Mouse (Mus musculus): ENCODE measurements around the gene Ccl17.
"Not testable (repeated sequence)": the region's sequence is repeated elsewhere in the genome, so short reads cannot be mapped to it uniquely, and the experiment has no call there.

Ccl17 gene

GRCm38 (mm10) chr8:94822637-94823560, 12.6 kb downstream of the Ccl17 start:
- in situ Hi-C loops (cut with MboI, MseI), result loop anchor here (5.0 to 25.0 kb wide), 3 partner anchors 84 to 1464 kb away; no protein-coding TSS in a partner anchor

- in situ Hi-C loops (cut with MboI, MseI), result no loop called here
Observed at GRCm38 (mm10) chr8:94825170-94825569, 14.9 kb downstream of the Ccl17 start.

DNA sequence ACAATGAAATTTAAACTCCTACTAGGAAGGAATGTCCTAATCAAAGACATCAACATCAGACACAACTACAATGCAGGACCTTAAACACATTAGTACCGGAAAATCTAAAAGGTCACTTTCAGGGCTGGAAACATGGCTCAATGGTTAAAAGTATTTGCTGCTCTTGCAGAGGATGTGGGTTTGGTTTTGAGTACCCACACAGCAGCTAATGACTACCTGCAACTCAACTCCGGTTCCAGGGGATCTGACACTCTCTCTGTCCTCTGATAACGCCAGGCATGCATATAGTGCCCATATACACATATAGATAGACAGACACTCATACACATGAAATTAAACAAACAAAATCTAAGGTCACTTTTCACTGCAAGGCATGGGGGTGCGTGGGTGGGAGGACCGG, 16.0 kb downstream of the Ccl17 start:
- in situ Hi-C loops (cut with MboI, MseI), result no loop called here

- in situ Hi-C loops (cut with MboI, MseI), result no loop called here
Observed at GRCm38 (mm10) chr8:94828284-94828683, 18.0 kb downstream of the Ccl17 start.

GRCm38 (mm10) chr8:94833901-94834405, 23.7 kb downstream of the Ccl17 start:
- in situ Hi-C loops (cut with MboI, MseI), result not testable (repeated sequence)

GRCm38 (mm10) chr8:94835751-94836150, 25.5 kb downstream of the Ccl17 start:
- in situ Hi-C loops (cut with MboI, MseI), result not testable (repeated sequence)

- in situ Hi-C loops (cut with MboI, MseI), result no loop called here
Observed at GRCm38 (mm10) chr8:94836456-94837240, 26.4 kb downstream of the Ccl17 start.

GRCm38 (mm10) chr8:94837662-94838574, 27.7 kb downstream of the Ccl17 start, which contains the start of the genes Coq9 and Ciapin1:
TSS of gene Coq9 (plus strand) at chr8:94838321.
TSS of gene Ciapin1 (minus strand) at chr8:94838358.
- in situ Hi-C loops (cut with MboI, MseI), result no loop called here

- in situ Hi-C loops (cut with MboI, MseI), result no loop called here
Observed at GRCm38 (mm10) chr8:94838600-94838999, 28.3 kb downstream of the Ccl17 start.

GRCm38 (mm10) chr8:94841183-94841582, 30.9 kb downstream of the Ccl17 start:
- in situ Hi-C loops (cut with MboI, MseI), result no loop called here

DNA sequence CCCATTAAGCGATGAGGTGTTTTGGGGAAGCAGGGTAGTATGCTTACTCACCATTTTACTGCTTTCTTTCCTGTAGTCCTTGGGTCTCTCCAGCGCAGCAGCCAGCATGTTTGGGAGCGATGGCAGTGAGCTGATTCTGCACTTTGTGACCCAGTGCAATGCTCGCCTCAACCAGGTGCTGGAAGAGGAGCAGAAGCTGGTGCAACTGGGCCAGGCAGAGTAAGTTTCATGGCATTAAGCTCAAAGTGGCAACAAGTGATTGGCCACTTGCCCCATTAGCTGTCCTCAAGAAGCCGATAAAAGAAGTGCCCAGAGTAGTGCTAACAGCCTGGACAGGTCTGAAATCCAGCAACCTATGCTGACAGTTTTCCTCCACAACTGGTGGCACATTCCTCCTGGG, 39.8 kb downstream of the Ccl17 start:
- in situ Hi-C loops (cut with MboI, MseI), result no loop called here

GRCm38 (mm10) chr8:94854761-94855160, 44.5 kb downstream of the Ccl17 start:
- in situ Hi-C loops (cut with MboI, MseI), result not testable (repeated sequence)

DNA sequence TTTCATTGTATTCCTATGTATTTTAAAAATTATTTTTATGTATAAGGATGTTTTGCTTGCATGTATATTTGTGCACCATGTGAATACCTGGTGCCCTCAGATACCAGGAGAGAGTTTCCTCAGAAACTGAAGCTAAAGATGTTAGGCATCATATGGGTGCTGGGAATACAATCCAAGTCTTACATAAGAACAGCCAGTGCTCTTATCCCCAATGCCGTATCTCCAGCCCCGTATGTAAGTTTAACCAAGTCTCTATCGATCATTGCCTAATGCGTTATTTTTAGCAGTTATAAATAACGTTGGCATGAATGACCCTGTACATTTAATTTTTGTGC, 46.7 kb downstream of the Ccl17 start:
- in situ Hi-C loops (cut with MboI, MseI), result no loop called here

DNA sequence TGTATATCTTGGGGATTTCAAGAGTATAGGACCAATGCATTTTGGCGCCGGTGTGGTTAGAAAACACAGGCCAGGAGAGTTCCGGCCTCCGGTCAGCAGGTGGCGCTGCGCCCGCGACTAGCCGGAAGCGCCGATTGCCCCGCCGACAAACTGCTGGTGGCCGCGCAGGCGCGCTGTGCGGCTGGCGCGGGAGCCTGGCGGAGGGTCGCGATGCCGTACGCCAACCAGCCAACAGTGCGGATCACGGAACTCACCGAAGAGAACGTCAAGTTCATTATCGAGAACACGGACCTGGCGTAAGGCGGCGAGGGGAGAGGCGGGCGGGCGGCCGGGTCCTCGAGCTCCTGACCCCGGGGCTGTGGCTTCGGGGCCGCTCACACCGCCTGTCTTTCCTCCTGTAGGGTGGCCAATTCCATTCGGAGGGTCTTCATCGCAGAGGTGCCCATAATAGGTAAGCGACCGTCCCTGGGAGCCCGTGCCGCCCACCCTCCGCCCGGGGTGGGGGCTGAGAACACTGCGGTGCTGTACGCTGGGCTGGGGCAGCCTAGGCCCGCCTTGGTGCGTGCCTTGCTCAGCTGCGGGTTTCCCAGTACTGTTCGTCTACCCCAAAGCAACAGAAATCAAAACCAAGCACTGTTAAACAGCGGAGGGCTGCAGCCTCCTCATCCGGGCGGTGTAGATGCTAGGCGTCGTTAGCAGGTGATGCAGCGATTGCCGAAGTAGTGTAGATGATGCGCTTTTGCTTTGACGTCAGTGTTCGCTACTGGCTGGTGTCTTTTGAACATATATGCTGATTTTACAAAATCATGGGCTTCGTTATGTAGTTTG, 47.3 kb downstream of the Ccl17 start, which contains the start of gene Polr2c:
Gene Polr2c (plus strand): TSS at position 105 of the 828 bp plus-strand sequence.
- in situ Hi-C loops (cut with MboI, MseI), result no loop called here

DNA sequence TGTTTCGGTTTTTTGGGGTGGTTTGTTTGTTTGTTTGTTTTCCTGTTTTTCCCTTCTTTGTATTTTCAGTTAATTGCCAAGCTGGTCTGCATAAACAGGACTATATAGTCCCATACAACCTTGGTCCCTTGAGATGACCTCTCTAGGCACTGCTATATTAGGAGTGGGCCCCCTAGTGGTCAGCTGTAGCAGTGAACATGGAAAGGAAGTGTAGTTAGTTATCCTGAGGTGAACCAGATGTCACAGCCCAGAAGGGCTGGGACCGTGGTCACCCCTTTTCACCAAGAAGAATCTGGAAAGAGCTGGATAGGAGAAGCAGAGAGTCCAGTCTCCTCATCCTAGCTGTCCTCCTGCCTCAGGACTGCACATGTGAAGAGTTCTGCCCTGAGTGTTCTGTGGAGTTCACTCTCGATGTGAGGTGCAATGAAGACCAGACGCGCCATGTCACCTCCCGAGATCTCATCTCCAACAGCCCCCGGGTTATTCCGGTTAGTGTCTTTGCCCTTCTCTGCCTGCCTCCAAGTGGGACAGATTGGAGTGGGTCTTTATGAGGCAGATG, 51.2 kb downstream of the Ccl17 start:
- in situ Hi-C loops (cut with MboI, MseI), result no loop called here

Data from T-helper 17 cell (primary cell).